Mouse (Mus musculus) embryo, embryonic 10 days (tissue): ENCODE measurements around the gene Cacnb2.

ENCODE experiments used
- DNase-seq: peaks from one replicate; pipeline ENCODE4 v3.0.0-alpha.2; 2015; ENCODE audit warnings: low spot score

Gene Cacnb2

DNA sequence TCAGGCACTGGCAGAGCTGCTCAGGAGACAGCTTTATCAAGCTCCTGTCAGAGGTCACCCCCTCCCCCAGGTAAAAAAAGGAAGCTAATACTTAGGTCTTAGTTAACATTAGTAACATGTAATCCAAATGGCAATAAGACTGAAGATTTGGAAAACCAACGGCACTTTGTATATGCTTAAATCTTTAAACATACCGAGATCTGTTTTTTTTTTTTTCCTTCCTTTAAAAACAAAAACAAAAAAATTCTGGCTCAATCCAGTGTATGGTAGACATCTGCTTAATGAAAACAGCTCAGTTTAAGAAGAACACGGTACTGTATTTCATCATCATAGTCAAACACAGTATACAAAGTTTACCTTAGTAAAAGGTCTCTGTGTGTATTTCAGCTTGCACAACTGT is at the start of gene Cacnb2:
Gene Cacnb2, plus strand, starts transcription at position 301 of the 400 bp plus-strand sequence.
- no peak for DNase-seq

DNA sequence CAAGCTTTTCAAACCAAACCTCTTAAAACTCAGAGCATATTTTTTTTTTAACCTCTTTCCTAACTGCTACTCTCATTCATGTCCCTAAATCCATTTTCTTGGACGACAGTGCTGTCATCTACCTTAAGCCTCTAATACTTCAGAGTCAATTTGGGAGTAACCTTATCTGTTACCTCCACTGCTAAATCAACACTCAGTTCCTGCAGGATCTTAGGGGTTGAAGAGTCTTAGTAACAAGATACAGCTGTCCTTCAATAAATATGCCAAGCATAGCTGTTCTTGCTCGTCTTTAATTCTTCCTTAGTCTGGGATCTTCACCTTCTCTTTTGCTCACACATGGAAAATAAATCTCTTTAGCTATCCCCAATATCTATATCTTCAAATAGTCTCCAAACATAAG is 34.9 kb upstream of the Cacnb2 start:
- DNase-seq, result no peak

DNA sequence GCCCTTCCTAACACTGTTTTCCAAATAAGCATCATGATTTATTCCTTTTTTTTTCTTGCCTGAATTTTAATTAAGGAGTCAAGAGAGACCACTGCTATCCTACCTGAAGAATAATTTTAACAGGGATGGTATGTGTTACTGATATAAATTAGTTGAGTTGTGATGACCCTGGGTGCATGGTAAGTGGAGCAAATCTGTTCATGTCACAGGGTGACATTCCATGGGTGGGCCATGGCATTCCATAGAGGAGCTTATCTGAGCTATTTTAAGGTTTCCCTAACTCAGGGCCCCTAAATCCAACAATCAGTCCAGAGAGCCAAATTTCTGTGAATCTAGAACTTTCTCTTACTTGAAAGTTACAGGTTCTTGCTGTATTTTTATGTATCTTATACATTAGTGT is 31.6 kb upstream of the Cacnb2 start:
- DNase-seq, result no peak

DNA sequence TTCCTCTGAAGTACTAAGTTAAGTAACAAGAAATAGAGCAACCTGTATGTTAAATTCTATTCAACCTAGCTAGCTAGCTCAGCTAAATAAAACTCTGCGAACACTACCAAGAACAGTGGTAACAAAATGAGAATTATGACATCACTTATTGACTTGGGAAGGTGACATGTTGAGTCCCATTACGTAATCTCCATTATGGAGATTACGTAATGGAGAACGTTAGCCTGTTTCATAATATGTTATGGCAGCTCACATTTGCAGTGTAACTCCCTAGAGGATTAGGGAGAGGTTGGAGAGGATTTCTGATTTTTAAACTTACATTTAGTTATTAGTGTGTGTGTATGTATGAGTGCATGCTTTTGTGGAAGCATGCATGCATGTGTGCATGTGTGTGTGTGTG is 13.3 kb upstream of the Cacnb2 start:
- DNase-seq, result no peak

DNA sequence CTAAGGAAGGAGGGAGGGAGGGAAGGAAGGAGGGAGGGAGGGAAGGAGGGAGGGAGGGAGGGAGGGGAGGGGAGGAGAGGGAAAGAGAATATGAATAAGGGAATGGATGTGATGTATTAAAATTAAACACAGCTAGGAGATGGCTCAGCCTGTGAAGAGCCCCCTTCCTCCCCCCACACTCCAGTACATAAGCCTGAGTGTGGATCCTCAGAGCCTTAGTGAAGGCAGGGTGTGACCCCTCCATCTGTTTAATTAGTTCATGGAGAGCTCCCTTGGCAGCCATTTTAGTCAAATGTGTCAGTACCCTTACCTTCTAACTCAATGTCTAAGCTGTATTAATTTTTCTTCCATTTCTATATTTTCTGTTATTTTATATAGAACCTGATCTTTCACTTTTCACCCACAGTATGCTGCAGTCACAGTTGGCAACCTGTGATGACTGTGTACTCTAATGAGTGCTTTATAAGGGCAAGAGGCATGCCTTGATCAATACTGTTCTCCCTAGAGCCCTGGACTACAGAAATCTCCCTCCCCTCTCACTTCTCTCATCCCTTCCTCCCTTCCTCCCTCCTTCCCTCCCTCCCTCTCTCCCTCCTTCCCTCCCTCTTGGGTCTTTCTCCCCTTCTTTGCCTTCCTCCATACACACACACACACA is 4.9 kb upstream of the Cacnb2 start:
- no peak for DNase-seq

DNA sequence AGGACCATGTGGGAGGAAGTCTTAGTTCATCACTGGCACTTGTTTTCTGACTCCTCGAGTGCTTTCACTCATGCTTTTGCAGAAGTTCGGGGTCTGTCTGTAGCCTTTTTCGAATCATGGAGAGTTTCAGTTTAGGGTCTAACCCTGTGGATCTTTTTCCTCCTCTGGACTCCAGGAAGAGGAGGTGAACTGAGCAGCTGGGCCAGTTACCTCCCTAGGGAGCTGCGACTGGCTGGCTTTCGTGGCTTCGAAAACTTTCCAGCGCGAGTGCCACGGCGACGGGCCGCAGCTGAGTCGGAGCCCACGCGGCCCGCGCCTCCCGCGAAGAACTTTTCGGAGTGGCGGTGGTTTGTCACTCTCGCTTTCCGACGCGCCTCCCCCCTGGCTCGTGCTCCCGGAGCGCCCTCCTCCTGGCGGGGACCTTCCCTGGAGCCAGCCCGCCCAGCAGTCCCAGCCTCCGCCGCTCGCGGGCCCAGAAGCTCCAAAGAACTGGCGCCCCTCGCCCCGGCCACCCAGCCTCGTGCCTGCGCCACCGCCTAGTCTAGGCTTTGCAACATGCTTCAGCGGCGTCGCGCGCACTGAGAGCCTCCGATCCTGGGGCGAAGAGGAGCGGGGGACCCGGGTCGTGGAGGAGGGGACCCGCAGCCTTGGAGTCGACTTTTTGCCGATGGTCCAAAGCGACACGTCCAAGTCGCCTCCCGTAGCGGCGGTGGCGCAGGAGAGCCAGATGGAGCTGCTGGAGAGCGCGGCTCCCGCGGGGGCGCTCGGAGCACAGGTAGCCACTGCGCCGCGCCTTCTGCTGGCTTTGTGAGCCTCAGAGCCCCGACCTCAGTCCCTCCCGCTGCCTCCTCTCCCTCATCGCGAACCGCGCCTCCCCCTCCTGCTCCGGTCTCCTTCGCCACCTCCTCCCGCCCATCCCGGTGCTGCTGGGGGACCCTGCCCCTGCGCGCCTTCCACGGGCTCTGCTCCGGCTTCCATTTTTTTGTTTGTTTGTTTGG is 1.2 kb downstream of the Cacnb2 start:
- DNase-seq, result peak; percentile 77

DNA sequence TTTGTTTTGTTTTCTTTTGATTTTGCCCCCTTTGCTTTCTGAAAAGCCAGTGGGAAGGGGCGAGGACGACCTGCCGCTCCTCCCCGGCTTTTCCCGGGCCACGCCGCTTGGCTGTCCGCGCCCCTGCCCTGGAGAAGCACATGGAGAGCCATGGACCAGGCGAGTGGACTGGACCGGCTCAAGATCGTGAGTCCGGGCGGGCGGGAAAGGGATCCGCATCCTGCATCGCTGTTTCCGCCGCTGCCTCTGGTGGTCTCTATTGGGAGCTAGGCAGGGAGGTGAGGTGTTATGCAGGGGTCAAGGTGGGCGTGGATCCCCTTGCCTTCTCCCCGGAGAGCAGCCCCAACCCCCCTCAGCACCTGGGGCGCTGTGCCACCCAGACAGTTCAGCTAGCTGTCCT is 1.9 kb downstream of the Cacnb2 start:
- DNase-seq, result peak; percentile 63

DNA sequence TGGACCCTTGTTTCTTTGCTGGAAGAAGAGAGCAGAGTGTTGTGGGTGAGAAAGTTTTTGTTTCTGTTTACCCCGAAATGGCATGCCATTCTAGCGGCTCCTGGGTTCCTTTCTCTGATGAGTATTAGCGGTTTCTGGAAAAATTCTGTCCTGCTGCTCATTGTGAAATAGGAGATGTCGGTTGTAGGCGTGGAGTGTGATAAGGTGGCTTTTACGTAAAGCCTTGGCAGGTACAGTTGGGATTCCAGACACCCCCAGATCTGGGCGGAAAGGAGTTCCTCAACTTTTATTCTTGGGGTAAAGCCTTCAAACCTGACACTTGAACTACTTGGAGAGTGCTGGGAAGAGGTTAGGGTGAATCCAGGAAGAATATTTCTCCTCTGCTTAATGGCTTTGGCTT is 2.3 kb downstream of the Cacnb2 start:
- DNase-seq, result no peak

DNA sequence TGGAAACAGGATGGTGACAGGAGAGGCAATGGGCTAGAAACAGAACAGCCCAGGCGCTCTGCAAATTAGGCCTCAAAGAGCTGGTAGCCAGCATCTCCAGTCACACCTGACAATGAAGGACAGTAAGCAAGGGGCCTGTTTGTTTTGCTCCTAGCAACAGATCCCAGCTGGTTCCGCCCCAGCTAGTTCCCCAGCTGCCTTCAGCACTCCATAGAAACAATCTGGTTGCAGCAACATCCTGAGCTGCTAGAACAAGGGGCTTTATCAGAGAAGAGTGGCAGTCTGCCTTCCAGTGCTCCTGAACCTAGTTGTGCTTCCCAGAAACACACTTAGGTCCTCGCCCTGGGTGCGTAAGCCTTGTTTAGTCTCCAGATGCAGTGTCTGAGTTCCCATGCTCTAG is 5.7 kb downstream of the Cacnb2 start:
- peak; percentile 55 for DNase-seq

DNA sequence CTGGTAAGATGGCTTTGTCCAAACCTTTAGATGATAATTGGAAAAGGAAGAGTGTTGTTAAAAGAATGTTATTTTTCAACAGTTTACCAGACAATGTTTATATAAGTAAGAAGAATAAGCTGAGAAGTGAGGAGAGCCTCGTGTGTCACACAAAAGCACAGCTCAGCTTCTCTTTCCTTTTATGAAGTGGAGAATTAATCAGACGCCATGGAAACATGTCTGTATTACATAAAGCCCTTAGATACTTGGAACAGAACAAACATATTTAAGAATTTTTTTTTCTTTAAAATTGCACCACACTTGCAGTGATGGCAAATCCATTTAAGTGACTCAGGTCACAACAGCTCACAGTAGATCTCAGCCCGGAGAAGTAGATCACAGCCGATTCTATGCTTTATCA is 9.8 kb downstream of the Cacnb2 start:
- no peak for DNase-seq

DNA sequence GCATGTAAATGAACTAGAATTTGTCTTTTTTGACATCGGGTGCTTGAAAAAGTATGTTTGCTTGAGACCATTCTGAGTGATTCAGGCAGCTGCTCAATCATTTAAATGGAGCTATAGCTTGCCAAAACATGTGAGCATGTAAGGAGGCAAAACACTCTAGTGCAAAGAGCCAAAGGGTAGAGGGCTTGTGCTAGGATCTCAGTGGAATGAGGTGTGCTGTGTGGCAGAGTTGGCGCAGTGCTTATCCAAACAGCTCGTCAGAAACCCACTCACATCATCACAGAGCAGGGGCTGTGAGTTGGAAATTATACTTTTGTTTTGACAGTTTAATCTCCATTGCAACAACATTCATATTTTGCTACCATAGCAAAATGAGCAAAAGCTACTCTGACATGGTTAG is 13.5 kb downstream of the Cacnb2 start:
- no peak for DNase-seq

DNA sequence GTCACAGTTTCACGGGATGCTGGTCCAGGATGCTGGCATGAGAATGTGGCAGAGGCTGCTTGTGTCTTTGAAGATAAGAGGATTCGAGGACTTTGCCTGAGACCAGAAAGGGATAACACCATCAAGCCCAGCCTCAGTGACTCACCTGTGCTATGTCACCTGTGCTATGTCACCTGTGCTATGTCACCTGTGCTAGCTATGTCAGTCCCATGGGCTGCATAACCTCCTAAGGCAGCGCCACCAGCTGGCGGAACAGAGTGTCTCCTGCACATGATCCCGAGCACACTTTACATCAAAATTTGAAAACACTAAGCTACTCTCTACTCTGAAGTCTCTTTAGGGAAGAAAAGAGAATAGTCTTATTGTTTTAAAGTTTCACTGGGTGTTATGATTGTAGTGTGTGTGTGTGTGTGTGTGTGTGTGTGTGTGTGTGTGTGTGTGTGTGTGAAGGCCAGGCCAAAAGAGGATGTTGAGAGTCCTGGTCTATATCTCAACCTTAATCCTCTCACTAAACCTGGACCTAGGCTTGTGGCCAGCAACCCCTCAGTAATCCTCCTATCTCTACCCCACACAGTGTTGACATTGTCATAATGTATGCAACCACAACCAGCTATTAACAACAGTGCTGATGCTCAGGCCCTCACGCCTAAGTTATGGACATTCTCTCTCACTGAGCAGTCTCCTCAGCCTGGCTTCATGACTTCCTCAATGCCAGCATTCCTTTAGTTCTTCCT is 17.4 kb downstream of the Cacnb2 start:
- DNase-seq, result no peak

DNA sequence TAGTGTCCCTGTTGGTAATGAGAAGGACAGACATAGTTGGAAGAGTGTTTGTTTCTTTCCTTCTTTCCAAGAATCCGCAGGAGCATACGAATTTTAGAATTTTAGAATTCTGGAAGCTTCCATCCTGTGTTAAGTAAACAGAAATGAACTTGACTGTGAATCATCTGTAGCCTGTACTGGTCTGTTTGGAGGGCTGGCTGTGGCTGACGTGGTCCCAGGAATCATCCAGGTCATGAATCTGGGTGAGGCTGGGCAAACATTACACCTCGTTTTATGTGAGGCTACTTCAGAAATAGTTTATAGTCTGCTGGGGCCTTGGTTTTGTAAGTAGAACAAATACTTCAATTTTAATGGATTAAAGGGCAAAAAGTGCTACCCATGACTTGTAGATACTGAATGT is 18.0 kb downstream of the Cacnb2 start:
- no peak for DNase-seq

DNA sequence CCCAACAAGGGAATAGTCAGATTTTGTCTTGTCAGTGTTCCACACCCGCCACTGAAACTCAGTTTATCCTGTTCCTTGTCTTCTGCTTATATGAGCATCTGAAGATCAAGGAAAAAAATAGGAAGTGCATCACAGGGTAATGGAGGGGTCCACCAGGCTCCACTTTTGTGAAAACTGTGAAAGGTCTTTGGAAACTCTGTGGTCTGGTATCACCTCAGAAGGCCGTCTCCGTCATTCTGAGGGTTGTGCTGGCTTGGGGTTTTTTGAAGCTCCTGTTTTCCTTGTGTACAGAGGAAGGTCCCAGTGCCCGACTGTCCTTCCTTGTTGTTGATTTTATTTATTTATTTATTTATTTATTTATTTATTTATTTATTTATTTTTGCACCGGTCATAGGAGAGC is 20.9 kb downstream of the Cacnb2 start:
- no peak for DNase-seq

DNA sequence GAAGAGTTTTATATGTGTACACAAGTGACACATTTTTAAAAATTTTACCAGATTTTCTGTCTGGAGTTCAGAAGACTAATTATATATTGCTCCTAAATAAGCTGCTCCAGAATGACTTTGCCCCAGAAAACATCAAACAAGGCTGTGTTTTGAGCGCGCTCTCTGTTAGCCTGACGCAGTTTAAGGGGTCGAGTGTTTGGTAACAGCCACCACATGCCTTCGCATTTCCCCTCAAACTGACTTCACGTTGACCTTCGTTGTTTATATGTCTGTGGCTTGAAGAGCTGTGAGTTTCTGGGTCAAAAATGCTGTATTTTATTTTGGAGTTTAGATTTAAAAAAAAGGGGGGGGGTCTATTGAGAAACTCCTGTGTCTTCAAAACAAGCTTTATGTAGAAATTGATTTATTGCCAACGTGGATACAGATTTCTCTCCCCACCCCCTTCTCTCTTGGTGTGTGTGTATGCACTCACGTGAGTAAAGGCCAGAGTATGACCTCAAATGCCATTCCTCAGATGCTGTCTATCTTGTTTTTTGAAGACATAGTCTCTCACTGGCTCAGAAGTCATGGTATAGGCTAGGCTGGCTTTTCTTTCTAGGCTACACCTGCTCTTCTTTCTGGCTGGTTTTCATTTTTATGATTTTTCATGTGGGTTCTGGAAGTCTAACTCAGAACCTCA is 27.1 kb downstream of the Cacnb2 start:
- DNase-seq, result no peak

DNA sequence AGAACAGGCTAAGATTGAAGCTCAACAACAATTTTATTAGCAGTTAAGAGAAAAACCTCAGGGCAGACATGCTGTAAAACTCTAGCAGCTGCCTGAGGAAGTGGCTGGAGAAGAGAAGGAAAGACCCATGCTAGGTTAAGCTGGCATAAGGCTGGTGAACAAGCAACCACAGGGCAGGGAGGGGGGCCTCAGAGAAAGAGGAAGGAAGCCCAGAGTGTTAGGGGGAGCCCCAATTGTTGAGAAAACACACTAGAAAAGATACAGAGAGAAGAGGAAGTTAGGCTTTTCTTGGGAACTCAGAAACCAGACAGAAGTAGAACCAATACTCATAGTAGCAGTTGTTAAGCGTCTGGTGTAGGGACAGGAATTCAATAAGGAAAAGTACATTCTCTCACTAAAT is 28.7 kb downstream of the Cacnb2 start:
- DNase-seq, result no peak

DNA sequence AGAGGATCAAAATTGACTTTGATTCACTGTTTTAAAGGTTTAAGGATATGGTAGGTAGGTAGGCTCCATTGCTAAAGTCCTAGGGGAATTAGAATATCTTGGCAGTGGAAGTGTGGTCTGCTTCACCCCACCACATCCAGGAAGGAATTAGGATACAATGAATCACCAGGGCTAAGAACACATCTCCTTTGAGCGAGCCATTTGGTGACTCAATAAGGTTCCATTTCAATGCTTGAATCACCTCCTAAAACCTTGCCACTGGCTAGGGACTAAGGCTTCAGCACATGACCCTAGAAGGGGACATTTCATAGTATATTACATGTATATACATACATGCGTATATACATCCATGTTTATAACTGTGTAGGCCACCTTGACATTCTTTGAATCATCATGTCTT is 30.3 kb downstream of the Cacnb2 start:
- no peak for DNase-seq

DNA sequence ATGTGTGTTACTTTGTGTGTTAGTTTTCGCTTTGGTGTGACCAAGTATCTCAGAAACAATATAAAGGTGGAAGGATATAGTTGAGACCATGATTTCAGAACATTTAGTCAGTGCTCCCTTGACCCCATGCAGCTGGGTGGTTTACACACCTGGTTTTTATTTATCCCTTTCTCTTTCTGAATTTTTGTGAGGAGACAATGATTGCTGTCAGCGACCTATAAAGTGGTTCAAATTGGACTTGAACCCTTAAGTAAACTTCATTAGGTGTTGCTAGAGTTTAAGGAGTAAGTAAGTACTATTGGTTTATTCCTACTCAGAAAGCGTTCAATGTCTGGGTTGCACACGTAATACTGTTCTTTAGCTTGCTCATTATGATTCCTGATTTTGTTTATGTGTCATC is 36.4 kb downstream of the Cacnb2 start:
- DNase-seq, result no peak

DNA sequence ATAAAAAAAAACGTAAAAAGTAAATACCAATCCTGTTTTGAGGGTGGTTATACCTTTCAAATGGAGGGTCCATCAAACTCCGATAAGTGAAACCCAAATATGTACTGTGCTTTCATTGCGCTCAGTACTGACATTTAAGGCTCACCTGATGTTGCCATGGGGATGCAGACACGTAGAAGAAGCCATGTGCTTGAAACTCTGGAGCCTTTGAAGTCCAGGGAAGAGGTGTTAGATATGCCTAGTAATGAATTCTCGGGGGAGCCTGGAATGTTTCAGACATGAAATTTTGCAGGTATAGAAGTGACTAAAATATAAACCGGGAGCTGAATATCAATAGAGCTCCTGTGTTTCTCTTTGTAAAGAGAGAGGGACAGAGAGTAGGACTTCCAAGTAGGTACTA is 37.0 kb downstream of the Cacnb2 start:
- no peak for DNase-seq

DNA sequence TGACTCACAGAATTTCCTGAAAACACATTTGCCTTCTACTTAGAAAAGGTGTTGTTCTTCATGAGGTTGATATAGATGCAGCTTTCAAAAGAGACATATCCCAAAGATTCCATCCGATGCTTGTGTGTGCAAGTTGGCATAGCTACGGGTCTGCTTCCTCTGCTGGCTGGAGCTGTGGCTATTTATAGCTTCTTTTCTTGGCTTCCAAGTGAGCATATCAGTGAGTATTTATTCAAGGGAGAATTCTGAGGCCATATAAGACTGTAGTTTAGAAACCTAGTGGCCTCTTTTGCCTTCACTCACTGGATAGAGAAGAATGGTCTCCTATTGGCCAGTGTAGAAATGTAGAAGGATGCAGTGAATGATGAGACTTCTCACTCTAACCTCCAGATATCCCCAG is 38.2 kb downstream of the Cacnb2 start:
- DNase-seq, result no peak

DNA sequence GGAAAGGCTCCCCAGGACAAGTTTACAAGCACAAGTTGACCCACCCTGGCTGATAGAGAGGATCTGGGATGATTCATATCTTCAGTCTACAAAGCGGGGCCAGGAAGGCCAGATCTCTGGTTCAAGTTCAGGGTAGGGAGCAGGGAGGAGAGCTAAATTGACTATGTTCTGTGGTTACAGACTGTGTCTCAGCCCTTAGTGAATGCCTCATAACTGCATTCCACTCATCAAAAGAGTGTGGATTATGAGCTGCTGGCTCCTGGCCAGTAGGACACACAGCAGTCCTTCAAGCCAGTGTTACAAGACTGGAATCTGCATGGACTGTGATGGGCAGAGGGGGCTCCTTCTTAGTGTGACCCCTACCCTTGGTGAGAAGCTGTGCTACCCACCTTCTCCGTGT is 48.4 kb downstream of the Cacnb2 start:
- DNase-seq, result no peak

DNA sequence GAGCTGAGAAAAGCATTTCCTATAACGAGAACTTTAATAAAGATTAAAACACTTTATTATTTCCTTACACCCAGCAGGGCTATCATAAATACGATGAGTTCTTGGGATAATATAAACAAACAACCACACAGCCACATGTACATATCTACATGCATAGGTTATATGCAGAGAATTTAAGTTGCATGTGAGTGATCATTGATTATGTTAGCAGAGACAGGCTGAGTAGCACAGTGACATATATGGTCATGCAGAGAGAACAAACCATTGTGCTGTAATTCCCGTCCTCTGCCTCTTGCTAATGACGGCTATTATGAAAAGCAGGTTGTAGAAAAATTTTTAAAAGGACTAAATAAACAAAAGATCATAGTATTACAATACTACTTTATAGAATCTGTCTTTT is 53.8 kb downstream of the Cacnb2 start:
- DNase-seq, result no peak
